Mouse (Mus musculus) limb, embryonic 12.5 days (tissue): ENCODE data around the gene Snrnp35. TPM values are rescaled to one million over a fixed set of nuclear protein-coding genes. Genes with fewer than 3 reads are reported as not detected.
A peak's percentile ranks its signal among the peaks of the same experiment; 100 is the strongest.

Source experiments
- ATAC-seq: fragments of 200-750 bp; cut with Nextera tagmentation; 2 replicates; pipeline ENCODE4 v1.8.0; 2017; ENCODE audit warnings: low read depth, moderate TSS enrichment; ENCODE audit not compliant: insufficient number of reproducible peaks, insufficient read depth, low FRiP score, low TSS enrichment
- H3K27ac ChIP-seq: fragments of 300-500 bp; sonication (generic); 2 replicates; pipeline ENCODE4 v1.5.1; 2016; ENCODE audit warnings: mild to moderate bottlenecking, moderate library complexity
- H3K27me3 ChIP-seq: fragments of 300-500 bp; sonication (generic); 2 replicates; pipeline ENCODE4 v1.6.1; 2016; ENCODE audit warnings: mild to moderate bottlenecking, moderate library complexity
- H3K36me3 ChIP-seq: fragments of 300-500 bp; sonication (generic); 2 replicates; pipeline ENCODE4 v1.6.1; 2016; ENCODE audit warnings: mild to moderate bottlenecking, moderate library complexity
- H3K4me1 ChIP-seq: fragments of 300-500 bp; sonication (generic); replicated peaks from 2 replicates; pipeline ENCODE4 v1.6.1; 2016
- H3K4me2 ChIP-seq: fragments of 300-500 bp; sonication (generic); 2 replicates; pipeline ENCODE4 v1.6.1; 2016; ENCODE audit warnings: mild to moderate bottlenecking, moderate library complexity
- H3K4me3 ChIP-seq: fragments of 300-500 bp; sonication (generic); replicated peaks from 2 replicates; pipeline ENCODE4 v1.5.1; 2016; ENCODE audit warnings: mild to moderate bottlenecking
- H3K9ac ChIP-seq: fragments of 300-500 bp; sonication (generic); replicated peaks from 2 replicates; pipeline ENCODE4 v1.6.1; 2016; ENCODE audit warnings: mild to moderate bottlenecking, moderate library complexity
- H3K9me3 ChIP-seq: fragments of 300-500 bp; sonication (generic); 2 replicates; pipeline ENCODE4 v1.6.1; 2016; ENCODE audit warnings: mild to moderate bottlenecking, moderate library complexity
- WGBS: fragments of 180-500 bp; shearing (Covaris S2); methylation state at CpG from one replicate; pipeline ENCODE4 v1.1.7; 2016; 5-methylcytosine and 5-hydroxymethylcytosine counted together
- polyA plus RNA-seq: library from polyadenylated mRNA; unstranded; fragments of >200 nt; fragmentation: Nextera tagmentation; extraction: Ambion mirVana; gene quantifications from 2 replicates; pipeline ENCODE4 v1.2.1, GENCODE M21; 2016

Gene Snrnp35
- polyA plus RNA-seq, 1 experiment from 2014 or later, result 27.0 TPM

DNA sequence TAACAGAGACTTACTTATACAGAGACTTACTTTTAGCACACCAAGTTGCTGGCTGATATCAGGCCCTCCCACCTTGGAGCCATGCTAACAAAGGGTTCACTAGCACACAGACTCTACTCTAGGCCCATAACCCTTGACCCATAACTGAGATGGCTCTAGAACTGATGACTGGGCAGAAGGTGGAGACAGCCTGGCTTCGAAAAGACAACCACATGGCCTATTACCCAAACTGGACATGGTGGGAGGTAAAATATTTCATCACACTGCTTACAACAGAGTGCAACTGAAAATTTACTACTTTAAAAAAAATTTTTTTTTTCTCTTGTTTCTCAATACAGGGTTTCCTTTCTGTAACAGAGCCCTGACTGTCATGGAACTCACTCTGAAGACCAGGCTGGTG lies 15.2 kb upstream of the Snrnp35 start:
- H3K9ac ChIP-seq, result no peak overlapping the region
- no peak for ATAC-seq
- H3K4me1 ChIP-seq, result no peaks in the 10 kb centered on the region
- WGBS, result 88% methylated on average over 1 of the region's 1 CpGs
- H3K4me2 ChIP-seq, result no peak overlapping the region
- H3K27me3 ChIP-seq, result no peaks in the 10 kb centered on the region
- peaks cover 64% of the 10 kb centered on the region for H3K36me3 ChIP-seq
- no peak overlapping the region for H3K27ac ChIP-seq
- H3K9me3 ChIP-seq, result no peaks in the 10 kb centered on the region
- H3K4me3 ChIP-seq, result no peak overlapping the region

DNA sequence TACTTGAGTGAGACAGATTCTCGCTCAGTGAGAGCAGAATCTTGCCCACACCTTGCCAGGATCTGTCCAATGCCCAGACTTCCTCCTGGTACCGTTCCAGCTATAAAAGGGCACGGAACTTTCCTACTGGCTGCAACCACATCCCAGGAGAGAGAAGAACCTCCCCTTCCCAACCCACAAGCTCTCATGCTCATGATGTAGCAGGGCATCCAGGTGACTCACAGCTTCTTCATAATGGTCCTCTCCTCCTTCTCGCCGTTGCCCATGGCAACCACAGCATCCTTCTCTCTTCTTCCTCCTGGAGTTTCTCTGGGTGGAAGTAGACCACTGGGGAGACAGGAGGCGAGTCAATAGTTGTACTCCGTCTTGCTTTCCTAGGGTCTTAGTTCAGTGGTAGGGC lies 14.6 kb upstream of the Snrnp35 start:
- no peak for ATAC-seq
- H3K36me3 ChIP-seq, result peaks cover 60% of the 10 kb centered on the region

GRCm38 (mm10) chr5:124469486-124469885 lies 13.4 kb upstream of the Snrnp35 start:
- no peak for ATAC-seq
- WGBS, result 85% methylated on average over 6 of the region's 6 CpGs
- H3K4me1 ChIP-seq, result no peaks in the 10 kb centered on the region
- H3K27me3 ChIP-seq, result no peaks in the 10 kb centered on the region
- no peak overlapping the region for H3K9ac ChIP-seq
- no peak overlapping the region for H3K4me2 ChIP-seq
- H3K36me3 ChIP-seq, result peaks cover 55% of the 10 kb centered on the region
- H3K9me3 ChIP-seq, result no peaks in the 10 kb centered on the region
- H3K4me3 ChIP-seq, result no peak overlapping the region
- H3K27ac ChIP-seq, result no peak overlapping the region

More for the DNA sequence above, 14.6 kb upstream of the Snrnp35 start:
- WGBS, result 91% methylated on average over 7 of the region's 7 CpGs
- Histone ChIP-seq H3K4me2 (no peak overlapping the region), H3K4me3 (no peak overlapping the region), H3K4me1 (no peaks in the 10 kb centered on the region), H3K27ac (no peak overlapping the region), H3K9me3 (no peaks in the 10 kb centered on the region), H3K27me3 (no peaks in the 10 kb centered on the region), H3K9ac (no peak overlapping the region)

- Histone ChIP-seq H3K4me2 (no peak overlapping the region), H3K9me3 (no peaks in the 10 kb centered on the region), H3K27me3 (no peaks in the 10 kb centered on the region), H3K4me1 (peaks cover 5% of the 10 kb centered on the region; the same call in 1 of the 2 replicates), H3K36me3 (peaks cover 49% of the 10 kb centered on the region), H3K27ac (no peak overlapping the region), H3K4me3 (no peak overlapping the region), H3K9ac (no peak overlapping the region)
- ATAC-seq, result no peak
- WGBS, result 87% methylated on average over 6 of the region's 6 CpGs
Measured at GRCm38 (mm10) chr5:124470591-124471171, 12.3 kb upstream of the Snrnp35 start.

- 90% methylated on average over 1 of the region's 1 CpGs for WGBS
- H3K4me2 ChIP-seq, result peak overlapping the region; percentile 27; the same call in 1 of the 2 replicates
Measured at GRCm38 (mm10) chr5:124478873-124479204, 4.1 kb upstream of the Snrnp35 start.

GRCm38 (mm10) chr5:124480119-124480518 lies 2.8 kb upstream of the Snrnp35 start:
- WGBS, result 80% methylated on average over 4 of the region's 4 CpGs
- H3K27me3 ChIP-seq, result no peaks in the 10 kb centered on the region
- H3K9me3 ChIP-seq, result no peaks in the 10 kb centered on the region
- ATAC-seq, result no peak
- no peaks in the 10 kb centered on the region for H3K36me3 ChIP-seq
- H3K27ac ChIP-seq, result no peak overlapping the region
- H3K4me2 ChIP-seq, result no peak overlapping the region
- peaks cover 34% of the 10 kb centered on the region for H3K4me1 ChIP-seq
- no peak overlapping the region for H3K9ac ChIP-seq
- H3K4me3 ChIP-seq, result no peak overlapping the region

More at GRCm38 (mm10) chr5:124478873-124479204, 4.1 kb upstream of the Snrnp35 start:
- H3K4me1 ChIP-seq, result peaks cover 25% of the 10 kb centered on the region
- no peak for ATAC-seq
- H3K36me3 ChIP-seq, result no peaks in the 10 kb centered on the region
- H3K27ac ChIP-seq, result peak overlapping the region; percentile 78
- no peak overlapping the region for H3K9ac ChIP-seq
- H3K27me3 ChIP-seq, result no peaks in the 10 kb centered on the region
- no peaks in the 10 kb centered on the region for H3K9me3 ChIP-seq
- peak overlapping the region; percentile 76; the same call in 1 of the 2 replicates for H3K4me3 ChIP-seq

GRCm38 (mm10) chr5:124481714-124482113 lies 1.2 kb upstream of the Snrnp35 start:
- peaks cover 21% of the 10 kb centered on the region for H3K4me1 ChIP-seq
- H3K4me3 ChIP-seq, result no peak overlapping the region
- no peak overlapping the region for H3K4me2 ChIP-seq
- 89% methylated on average over 4 of the region's 4 CpGs for WGBS
- H3K36me3 ChIP-seq, result no peaks in the 10 kb centered on the region
- ATAC-seq, result no peak
- no peak overlapping the region for H3K27ac ChIP-seq
- no peaks in the 10 kb centered on the region for H3K27me3 ChIP-seq
- no peak overlapping the region for H3K9ac ChIP-seq
- H3K9me3 ChIP-seq, result no peaks in the 10 kb centered on the region

- 6% methylated on average over 13 of the region's 13 CpGs for WGBS
Measured at GRCm38 (mm10) chr5:124482436-124482965, 433 bp upstream of the Snrnp35 start.

GRCm38 (mm10) chr5:124483655-124484396 lies 892 bp downstream of the Snrnp35 start:
- Histone ChIP-seq H3K27ac (peak overlapping the region; percentile 99), H3K9me3 (no peaks in the 10 kb centered on the region), H3K4me3 (peak overlapping the region; percentile 59), H3K36me3 (peaks cover 13% of the 10 kb centered on the region; the same call in 1 of the 2 replicates), H3K27me3 (no peaks in the 10 kb centered on the region), H3K4me2 (peak overlapping the region; percentile 78), H3K4me1 (peaks cover 11% of the 10 kb centered on the region), H3K9ac (peak overlapping the region; percentile 84)
- 0 out of 2 replicates have a peak, but pooled peaks have one; percentile 22 for ATAC-seq
- 9% methylated on average over 15 of the region's 15 CpGs for WGBS

More at GRCm38 (mm10) chr5:124482436-124482965, 433 bp upstream of the Snrnp35 start:
- H3K36me3 ChIP-seq, result peaks cover 3% of the 10 kb centered on the region; the same call in 1 of the 2 replicates
- no peaks in the 10 kb centered on the region for H3K9me3 ChIP-seq
- peaks cover 15% of the 10 kb centered on the region for H3K4me1 ChIP-seq
- peak overlapping the region; percentile 99 for H3K27ac ChIP-seq
- H3K4me2 ChIP-seq, result peak overlapping the region; percentile 78
- no peaks in the 10 kb centered on the region for H3K27me3 ChIP-seq
- peak overlapping the region; percentile 59 for H3K4me3 ChIP-seq
- peak overlapping the region; percentile 84 for H3K9ac ChIP-seq
- no peak for ATAC-seq

DNA sequence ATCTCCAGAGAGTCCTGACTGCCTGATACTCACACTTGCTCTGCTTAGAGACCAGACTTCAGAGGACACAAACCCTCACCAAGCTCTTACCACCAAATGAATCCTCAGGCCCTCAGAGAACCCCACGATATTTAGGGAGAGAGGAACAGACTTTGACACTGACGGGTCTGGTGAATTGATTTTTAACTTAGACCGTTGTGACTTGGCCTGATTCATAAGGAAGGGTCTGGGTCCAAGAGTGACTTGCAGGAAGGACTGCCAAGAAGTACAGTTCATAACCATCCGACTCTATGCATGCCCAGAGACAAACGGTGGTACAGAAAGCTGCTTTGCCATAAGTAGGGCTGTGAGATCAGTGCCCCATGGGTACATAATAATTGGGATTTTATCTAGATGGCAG lies 2.7 kb downstream of the Snrnp35 start:
- no peaks in the 10 kb centered on the region for H3K9me3 ChIP-seq
- no peak overlapping the region for H3K27ac ChIP-seq
- no peaks in the 10 kb centered on the region for H3K27me3 ChIP-seq
- no peak for ATAC-seq
- H3K9ac ChIP-seq, result no peak overlapping the region
- no peak overlapping the region for H3K4me3 ChIP-seq
- 91% methylated on average over 5 of the region's 5 CpGs for WGBS
- H3K36me3 ChIP-seq, result peaks cover 30% of the 10 kb centered on the region
- H3K4me2 ChIP-seq, result no peak overlapping the region
- peaks cover 9% of the 10 kb centered on the region for H3K4me1 ChIP-seq

GRCm38 (mm10) chr5:124488885-124489284 lies 6.0 kb downstream of the Snrnp35 start:
- Histone ChIP-seq H3K9ac (no peak overlapping the region), H3K4me2 (no peak overlapping the region), H3K4me3 (no peak overlapping the region), H3K27ac (no peak overlapping the region), H3K36me3 (peaks cover 62% of the 10 kb centered on the region), H3K4me1 (peaks cover 9% of the 10 kb centered on the region), H3K27me3 (no peaks in the 10 kb centered on the region), H3K9me3 (no peaks in the 10 kb centered on the region)
- whole genome bisulfite sequencing, result 78% methylated on average over 3 of the region's 3 CpGs
- ATAC-seq, result no peak
